Mouse (Mus musculus): ENCODE data around the gene Pigk.

Gene Pigk

DNA sequence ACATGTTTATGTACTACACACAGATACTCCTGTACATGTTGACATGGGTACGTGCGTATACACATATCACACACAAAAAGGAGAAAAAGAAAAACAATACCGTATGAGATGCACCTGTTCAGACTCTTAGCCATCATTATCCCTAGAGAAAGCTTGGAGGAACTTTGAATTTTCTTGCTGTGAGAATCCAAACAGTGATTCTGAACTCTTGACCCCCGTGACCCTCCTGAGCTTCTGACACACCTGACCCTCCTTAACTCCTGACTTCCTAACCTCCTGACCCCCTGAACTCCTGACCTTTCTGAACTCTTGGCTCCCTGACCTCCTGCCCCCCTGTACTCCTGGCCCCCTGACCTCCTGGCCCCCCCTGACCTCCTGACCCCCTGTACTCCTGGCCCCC lies 19.1 kb downstream of the Pigk start:
- no peak for DNase-seq (ENCODE audit: low spot score)

DNA sequence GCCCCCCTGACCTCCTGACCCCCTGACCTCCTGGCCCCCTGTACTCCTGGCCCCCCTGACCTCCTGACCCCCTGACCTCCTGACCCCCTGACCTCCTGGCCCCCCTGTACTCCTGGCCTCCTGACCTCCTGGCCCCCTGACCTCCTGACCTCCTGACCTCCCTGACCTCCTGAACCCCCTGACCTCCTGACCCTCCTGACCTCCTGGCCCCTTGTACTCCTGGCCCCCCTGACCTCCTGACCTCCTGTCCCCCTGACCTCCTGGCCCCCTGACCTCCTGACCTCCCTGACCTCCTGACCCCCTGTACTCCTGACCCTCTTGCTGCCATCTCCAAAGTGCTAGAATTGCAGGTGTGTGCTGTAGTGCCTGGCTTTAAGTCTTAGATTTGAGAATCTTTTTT lies 19.6 kb downstream of the Pigk start:
- DNase-seq (ENCODE audit: low spot score): no peak

DNA sequence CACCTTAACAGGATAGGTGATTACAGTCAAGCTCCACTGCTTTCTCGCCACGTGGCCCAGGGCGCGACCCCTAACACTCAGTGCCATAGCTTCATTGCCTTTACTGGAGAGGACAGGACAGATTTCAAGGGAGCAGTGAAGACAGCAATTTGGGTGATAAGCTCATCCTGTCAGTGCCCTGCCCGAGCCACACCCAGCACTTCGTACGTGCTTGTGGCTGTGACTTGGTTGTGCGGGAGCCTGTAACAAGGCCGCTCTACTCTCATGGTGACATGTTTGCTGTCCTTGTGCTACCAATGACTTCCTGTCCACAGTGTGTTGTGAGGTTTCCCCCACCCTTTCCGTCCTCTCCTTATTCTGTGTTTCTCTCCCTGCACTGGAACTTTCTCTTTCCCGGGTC lies 20.2 kb downstream of the Pigk start:
- no peak for DNase-seq (ENCODE audit: low spot score)

DNA sequence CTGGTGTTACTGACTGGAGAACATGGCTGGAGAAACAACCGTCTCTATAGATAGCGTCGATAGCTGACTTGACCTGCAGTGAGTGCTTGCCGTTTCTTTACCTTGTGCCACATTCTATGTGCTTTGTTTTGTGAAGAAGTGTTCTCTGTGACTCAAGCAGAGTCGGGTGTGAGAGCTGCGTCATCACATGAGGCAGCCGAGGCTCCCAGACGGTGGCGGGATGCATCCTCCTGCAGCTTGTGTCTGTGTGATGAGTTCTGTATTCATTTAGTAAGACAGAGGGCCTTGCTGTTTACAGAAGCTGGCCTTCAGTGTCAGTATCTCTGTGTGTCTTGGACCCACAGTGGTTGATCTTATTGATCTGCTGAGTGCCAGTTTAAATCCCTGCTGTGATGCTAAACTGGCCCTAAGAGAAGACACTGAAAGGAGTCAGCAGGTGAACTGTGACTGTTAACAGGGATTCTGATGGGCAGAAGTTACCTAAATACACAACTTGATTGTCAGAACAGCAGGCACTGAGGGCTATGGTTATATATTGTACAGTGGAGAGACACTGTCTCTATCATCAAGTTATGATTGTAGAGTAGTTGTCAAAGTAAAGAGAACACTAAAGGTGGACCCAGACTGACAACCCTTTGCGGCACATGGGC lies 21.8 kb downstream of the Pigk start:
- DNase-seq (ENCODE audit: low spot score): no peak

- no peak for DNase-seq (ENCODE audit: low spot score)
These were observed 30.4 kb downstream of the Pigk start for GRCm38 (mm10) chr3:152744301-152744700.

- DNase-seq (ENCODE audit: low spot score): no peak
These were observed 31.7 kb downstream of the Pigk start for GRCm38 (mm10) chr3:152745611-152746010.

- no peak for DNase-seq (ENCODE audit: low spot score)
These were observed 35.6 kb downstream of the Pigk start for GRCm38 (mm10) chr3:152749461-152749871.

- DNase-seq (ENCODE audit: low spot score): no peak
These were observed 36.0 kb downstream of the Pigk start for GRCm38 (mm10) chr3:152749881-152750280.

DNA sequence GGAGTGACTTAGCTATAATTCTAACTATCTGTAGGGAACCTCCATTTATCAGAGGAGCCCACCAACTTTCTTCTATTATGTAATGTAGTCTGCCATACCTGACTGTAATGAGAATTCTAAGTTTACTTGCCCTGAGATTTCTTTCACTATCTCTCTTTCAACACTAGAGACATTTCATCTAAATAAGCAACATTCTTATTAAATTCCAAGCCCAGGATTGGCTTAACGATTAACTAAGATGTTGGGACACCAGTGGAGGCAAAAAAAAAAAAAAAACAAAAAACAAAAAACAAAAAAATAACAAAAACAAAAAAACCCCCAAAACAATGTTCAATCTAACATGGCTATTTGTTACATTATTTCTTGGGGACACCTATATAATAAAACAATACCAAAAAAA lies 39.0 kb downstream of the Pigk start:
- DNase-seq (ENCODE audit: low spot score): no peak

- DNase-seq (ENCODE audit: low spot score): no peak
These were observed 39.4 kb downstream of the Pigk start for GRCm38 (mm10) chr3:152753345-152753744.

DNA sequence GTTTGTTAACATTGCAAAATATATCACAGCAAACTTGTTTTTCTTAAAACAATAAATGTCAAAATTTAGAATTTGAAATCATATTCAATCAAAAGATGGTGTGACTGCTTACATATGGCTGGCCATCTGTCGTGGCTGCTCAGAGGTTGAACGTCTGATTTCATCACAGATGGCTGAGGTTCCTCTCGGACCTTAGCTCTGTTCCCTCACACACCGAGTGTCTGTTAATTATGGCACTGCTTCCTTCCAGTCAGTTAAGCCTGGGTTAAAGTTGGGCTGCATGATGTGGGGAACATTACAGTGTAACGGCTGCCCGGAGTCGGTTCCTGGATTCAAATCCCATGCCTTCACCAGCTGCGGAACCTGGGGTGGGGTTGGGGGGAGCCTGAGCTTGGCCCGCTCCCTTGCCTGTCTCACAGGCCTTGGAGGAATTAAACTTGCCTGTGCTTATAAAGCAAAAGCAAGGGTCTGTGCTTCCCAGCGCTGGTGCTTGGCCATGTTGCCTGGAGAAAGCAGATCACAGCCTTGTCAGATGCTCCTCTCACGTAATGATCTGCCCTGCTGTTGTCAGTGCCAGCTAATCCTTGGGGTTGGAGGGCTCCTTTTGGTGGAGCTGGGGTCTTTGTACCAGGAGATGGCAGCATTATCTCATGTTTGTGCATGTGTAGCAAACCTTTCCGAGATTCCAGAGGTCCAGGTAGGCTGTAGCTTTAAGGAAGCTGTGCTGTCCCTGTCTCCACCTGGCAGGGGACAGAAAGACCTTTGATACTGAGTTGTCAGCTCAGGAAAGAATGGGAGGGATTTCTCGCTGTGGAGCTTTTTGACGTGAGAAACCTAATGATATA lies 40.2 kb downstream of the Pigk start:
- DNase-seq (ENCODE audit: low spot score): no peak

GRCm38 (mm10) chr3:152755515-152755914 lies 41.6 kb downstream of the Pigk start:
- peak; percentile 12 for DNase-seq (ENCODE audit: low spot score)

DNA sequence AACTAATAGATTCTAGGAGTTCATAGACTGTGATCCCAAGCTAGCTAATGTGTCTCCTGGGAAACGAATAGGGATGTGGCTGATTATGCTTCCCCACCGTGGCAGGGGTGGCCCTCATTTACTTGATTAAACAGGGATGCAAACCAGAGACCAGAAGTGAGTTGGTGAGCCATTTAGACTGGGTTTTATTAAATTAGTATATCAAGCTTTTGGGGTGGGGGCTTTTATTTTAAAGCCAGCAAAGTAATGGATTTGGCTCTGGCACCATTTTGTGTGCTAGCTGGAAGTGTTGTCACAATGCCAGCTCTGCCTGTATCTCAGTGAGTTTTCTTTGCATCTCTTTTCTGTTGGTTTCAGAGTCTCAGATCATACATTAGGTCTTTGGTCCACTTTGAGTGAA lies 43.0 kb downstream of the Pigk start:
- no peak for DNase-seq (ENCODE audit: low spot score)

GRCm38 (mm10) chr3:152757464-152758393 lies 43.8 kb downstream of the Pigk start:
- peak; percentile 23 for DNase-seq (ENCODE audit: low spot score)

DNA sequence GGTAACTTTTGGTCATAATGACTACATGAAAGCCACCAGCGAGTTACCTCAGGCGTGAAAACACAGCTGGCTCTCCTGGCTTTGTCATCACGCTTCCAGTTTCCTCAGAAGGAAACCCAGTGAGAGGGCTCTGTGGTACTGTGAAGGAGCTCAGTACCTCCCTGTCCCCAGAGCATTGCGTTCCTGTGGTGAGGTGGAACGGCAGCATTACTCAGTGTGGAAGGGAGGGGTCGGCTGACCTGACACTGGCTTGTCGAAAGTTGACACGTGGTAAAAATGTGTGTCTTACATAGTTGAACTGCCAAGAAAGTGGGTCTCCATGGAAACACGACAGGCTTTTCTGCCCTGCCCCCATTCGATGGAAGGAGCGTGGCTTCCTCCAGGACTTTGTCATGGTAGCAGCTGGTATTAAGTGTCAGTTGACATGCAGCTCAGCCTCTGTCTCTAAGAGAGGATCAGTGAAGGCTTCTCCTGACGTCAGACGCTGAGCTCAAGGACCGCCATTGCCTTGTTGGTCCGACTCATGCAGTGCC lies 44.7 kb downstream of the Pigk start:
- DNase-seq (ENCODE audit: low spot score): no peak

DNA sequence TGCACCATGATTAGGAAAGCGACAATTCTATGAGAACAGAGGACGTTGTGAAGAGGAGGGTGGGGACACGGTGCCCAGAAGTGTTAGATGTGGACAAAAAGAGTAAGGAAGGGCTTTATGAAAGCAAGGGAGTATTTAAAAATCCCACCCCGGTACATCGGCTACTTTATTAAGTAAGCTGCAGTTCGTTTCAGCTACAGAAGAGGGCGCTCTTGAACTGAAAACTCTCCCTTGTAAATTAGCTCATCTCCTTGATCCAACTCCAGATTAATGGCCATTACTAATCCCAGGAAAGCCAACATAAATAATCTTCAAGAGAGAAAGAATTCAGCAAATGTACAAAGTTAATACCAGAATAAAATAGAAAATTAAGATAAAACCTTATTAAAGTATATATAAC lies 47.2 kb downstream of the Pigk start:
- no peak for DNase-seq (ENCODE audit: low spot score)

DNA sequence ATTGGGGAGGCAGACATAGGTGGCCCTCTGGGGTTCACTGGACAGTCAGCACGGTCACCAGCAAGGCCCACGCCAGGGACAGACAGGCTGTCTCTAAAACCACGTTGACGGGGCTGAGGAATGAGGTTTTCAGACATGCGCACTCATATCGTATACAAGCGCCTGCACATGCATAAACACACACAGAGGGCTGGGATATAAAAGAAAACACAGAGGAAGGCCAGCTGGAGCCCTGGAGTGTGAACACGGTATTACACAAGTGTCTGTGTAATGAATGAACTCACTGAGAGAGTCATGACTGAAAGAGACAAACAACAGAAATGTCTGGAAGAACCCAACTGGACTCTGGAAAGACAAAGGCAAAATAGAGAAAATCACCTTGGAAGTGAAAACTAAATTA lies 47.8 kb downstream of the Pigk start:
- DNase-seq (ENCODE audit: low spot score): no peak

GRCm38 (mm10) chr3:152762302-152762701 lies 48.4 kb downstream of the Pigk start:
- DNase-seq (ENCODE audit: low spot score): no peak

- peak; percentile 34 for DNase-seq (ENCODE audit: low spot score)
These were observed 49.4 kb downstream of the Pigk start for GRCm38 (mm10) chr3:152763139-152763882.

- no peak for DNase-seq (ENCODE audit: low spot score)
These were observed 50.8 kb downstream of the Pigk start for GRCm38 (mm10) chr3:152764516-152765312.

- no peak for DNase-seq (ENCODE audit: low spot score)
These were observed 53.6 kb downstream of the Pigk start for GRCm38 (mm10) chr3:152767485-152767884.

Measured in spleen, adult 12 weeks (tissue).